Mouse (Mus musculus) forebrain, embryonic 11.5 days (tissue): Measurements from ENCODE around the gene Upk1a. TPM values are rescaled to one million over a fixed set of nuclear protein-coding genes. Genes with fewer than 3 reads are reported as not detected.
A peak's percentile ranks its signal among the peaks of the same experiment; 100 is the strongest.

ENCODE experiments used
- ATAC-seq: fragments of 200-750 bp; cut with Nextera tagmentation; replicated peaks from 2 replicates; pipeline ENCODE4 v1.8.0; 2017; ENCODE audit warnings: moderate TSS enrichment; ENCODE audit not compliant: low FRiP score
- DNase-seq: peaks from one replicate; pipeline ENCODE4 v3.0.0-alpha.2; 2017; ENCODE audit warnings: low spot score
- H3K27ac ChIP-seq: fragments of 300-500 bp; sonication (generic); 2 replicates; pipeline ENCODE4 v1.5.1; 2014; ENCODE audit warnings: low read depth, low read length
- H3K27me3 ChIP-seq: fragments of 300-500 bp; sonication (generic); 2 replicates; pipeline ENCODE4 v1.6.1; 2014; ENCODE audit warnings: mild to moderate bottlenecking, low read length, mixed read lengths; ENCODE audit not compliant: control insufficient read depth, insufficient read depth
- H3K36me3 ChIP-seq: fragments of 300-500 bp; sonication (generic); 2 replicates; pipeline ENCODE4 v1.6.1; 2014; ENCODE audit warnings: mild to moderate bottlenecking, low read length, moderate library complexity, mixed read lengths; ENCODE audit not compliant: control insufficient read depth, insufficient read depth
- H3K4me1 ChIP-seq: fragments of 300-500 bp; sonication (generic); replicated peaks from 2 replicates; pipeline ENCODE4 v1.6.1; 2014; ENCODE audit warnings: low read length, mixed read lengths; ENCODE audit not compliant: control insufficient read depth, insufficient read depth
- H3K4me2 ChIP-seq: fragments of 300-500 bp; sonication (generic); 2 replicates; pipeline ENCODE4 v1.6.1; 2014; ENCODE audit warnings: low read depth, mild to moderate bottlenecking, low read length, moderate library complexity, mixed read lengths; ENCODE audit not compliant: severe bottlenecking
- H3K4me3 ChIP-seq: fragments of 300-500 bp; sonication (generic); 2 replicates; pipeline ENCODE4 v1.5.1; 2014; ENCODE audit warnings: low read depth, low read length
- H3K9ac ChIP-seq: fragments of 300-500 bp; sonication (generic); 2 replicates; pipeline ENCODE4 v1.6.1; 2014; ENCODE audit warnings: low read length
- H3K9me3 ChIP-seq: fragments of 300-500 bp; sonication (generic); 2 replicates; pipeline ENCODE4 v1.6.1; 2016; ENCODE audit warnings: low read length, mixed read lengths; ENCODE audit not compliant: control insufficient read depth
- WGBS: fragments of 180-500 bp; shearing (Covaris S2); extraction: QIAGEN DNeasy Blood & Tissue Kit; methylation state at CpG from one replicate; pipeline ENCODE4 v1.1.7; 2014; 5-methylcytosine and 5-hydroxymethylcytosine counted together
- polyA plus RNA-seq: library from polyadenylated mRNA; unstranded; fragments of >200 nt; fragmentation: Nextera tagmentation; extraction: Ambion mirVana; gene quantifications from 2 replicates; pipeline ENCODE4 v1.2.1, GENCODE M21; 2014

The Upk1a gene
- 0.31 and 0.73 TPM in 2 replicates for polyA plus RNA-seq

DNA sequence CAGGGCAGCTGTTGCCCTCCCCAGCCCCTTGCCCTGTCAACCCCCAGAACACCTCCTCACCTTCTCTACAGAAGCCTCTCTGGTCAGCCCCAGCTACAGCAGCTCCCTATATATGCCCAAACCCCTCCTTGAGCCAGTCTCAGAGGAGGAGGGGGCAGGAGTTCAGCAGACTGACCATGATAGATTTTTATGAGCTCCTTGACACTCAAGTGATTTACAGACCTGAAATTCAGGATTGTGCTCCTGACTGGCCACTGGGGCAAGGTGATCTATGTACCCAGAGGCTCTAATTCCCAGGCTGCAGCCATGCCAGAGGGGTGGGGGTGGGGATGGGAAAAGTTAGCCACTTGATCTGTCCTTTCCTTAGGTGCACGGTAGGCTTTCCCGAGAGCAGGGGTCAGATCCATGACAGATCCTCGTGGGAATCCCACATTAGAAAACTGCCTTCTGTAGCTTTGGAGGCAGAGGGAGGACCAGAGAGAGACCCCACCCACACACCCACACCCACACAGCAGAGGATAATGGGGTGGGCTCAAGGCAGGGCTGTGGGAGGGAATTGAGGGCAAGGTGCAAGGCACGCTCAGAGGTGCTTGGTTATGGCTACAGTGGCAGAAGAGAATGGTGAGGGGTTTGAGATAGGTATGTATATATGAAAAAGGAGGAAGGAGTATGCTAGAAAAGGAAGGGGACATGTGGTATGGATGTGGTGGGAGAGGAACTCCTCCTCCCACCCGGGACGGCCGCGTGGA is at the start of gene Upk1a:
Gene Upk1a, minus strand, starts transcription at position 194 of the 749 bp plus-strand sequence.
- no peak within 1 kb of the TSS for H3K4me2 ChIP-seq
- H3K27ac ChIP-seq, result no peak within 1 kb of the TSS

DNA sequence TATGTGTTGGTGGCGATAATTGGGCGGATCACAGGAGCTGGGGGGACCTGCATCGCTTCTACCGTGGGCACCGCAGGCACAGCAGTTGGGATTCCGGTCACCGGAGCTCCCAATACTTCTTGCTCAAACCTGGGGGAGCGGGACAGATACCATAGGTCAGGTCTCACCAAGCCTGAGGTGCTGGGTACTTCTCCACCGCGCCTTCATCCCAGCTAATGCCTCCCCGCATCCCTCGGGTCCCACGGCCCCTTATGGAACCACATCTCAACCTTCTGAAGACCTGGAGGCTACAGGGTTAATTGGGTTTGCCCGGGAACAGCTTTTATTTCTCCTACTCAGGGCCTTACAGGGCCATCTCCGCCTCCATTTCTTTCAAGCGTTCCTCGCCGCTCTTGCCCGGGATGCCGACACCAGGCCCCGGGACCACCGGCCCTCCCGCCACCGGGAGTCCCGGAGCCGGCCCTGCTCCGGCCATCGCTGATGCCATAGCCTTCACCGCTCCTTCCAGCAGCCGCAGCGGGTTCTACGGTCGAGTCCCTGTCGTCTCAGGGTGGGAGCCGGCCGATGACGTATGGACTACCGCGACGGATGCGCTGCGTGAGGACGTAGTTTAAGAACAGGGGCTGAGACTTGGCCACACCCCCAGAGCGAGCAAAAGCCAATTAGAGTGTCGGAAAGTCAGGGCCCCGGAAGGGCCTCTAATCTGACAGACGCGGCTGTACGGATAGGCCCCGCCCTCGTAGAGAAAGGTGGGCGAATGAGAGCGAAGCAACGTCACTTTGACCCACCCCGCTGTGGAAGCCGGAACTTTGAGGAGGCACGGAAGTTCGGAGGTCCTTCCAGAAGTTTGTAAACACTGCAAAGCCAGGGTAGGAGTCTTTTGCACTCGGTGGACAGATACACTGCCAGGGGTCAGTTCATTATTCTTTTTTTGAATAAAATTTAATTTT is 37.2 kb upstream of the Upk1a start, which contains the start of gene Rbm42:
Gene Rbm42, minus strand, starts transcription at position 727 of the 950 bp plus-strand sequence.
- Histone ChIP-seq H3K4me1 (peaks cover 3% of the 10 kb centered on the region), H3K36me3 (peaks cover 7% of the 10 kb centered on the region; the same call in 1 of the 2 replicates), H3K27ac (peak within 1 kb of the TSS; percentile 48; the same call in 1 of the 2 replicates), H3K9me3 (no peaks in the 10 kb centered on the region), H3K4me3 (peak within 1 kb of the TSS; percentile 94), H3K27me3 (no peaks in the 10 kb centered on the region), H3K9ac (peak within 1 kb of the TSS; percentile 91), H3K4me2 (peak within 1 kb of the TSS; percentile 89)
- WGBS, result 2% methylated on average over 59 of the region's 59 CpGs
- DNase-seq (peak; percentile 97), ATAC-seq (peak; percentile 99)

More for the DNA sequence above, at the start of gene Upk1a:
- 82% methylated on average over 8 of the region's 8 CpGs for WGBS
- no peaks in the 10 kb centered on the region for H3K27me3 ChIP-seq
- H3K4me3 ChIP-seq, result no peak within 1 kb of the TSS
- DNase-seq (no peak), ATAC-seq (no peak)
- H3K9ac ChIP-seq, result no peak within 1 kb of the TSS
- H3K9me3 ChIP-seq, result no peaks in the 10 kb centered on the region
- peaks cover 2% of the 10 kb centered on the region; the same call in 1 of the 2 replicates for H3K36me3 ChIP-seq
- H3K4me1 ChIP-seq, result no peaks in the 10 kb centered on the region

DNA sequence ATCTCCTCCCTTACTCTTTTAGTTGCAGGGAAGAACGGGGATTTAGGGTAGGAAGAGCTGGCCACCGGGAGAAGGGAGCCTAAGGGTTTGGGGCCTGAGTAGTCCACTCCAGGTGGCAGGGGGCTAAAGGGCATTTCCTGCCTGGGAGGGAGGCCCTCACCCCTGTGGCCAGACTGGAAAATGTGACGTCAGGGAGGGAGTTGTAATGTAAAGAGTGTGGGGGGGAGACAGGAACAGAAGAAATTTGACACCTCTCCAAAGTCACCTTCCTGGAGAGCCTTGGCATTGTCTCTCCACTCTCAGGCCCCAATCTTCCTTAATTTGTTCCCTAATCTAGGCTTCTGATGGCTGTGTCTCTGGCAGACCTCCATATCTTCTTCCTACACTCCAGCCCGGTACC is 26.4 kb upstream of the Upk1a start:
- no peak overlapping the region for H3K27ac ChIP-seq
- H3K4me2 ChIP-seq, result no peak overlapping the region
- no peaks in the 10 kb centered on the region for H3K9me3 ChIP-seq
- H3K4me3 ChIP-seq, result no peak overlapping the region
- no peaks in the 10 kb centered on the region; the same call in 1 of the 2 replicates for H3K36me3 ChIP-seq
- H3K9ac ChIP-seq, result no peak overlapping the region
- ATAC-seq (no peak), DNase-seq (no peak)
- 29% methylated on average over 4 of the region's 4 CpGs for WGBS
- peaks cover 5% of the 10 kb centered on the region; the same call in 1 of the 2 replicates for H3K4me1 ChIP-seq
- peaks cover 24% of the 10 kb centered on the region for H3K27me3 ChIP-seq

DNA sequence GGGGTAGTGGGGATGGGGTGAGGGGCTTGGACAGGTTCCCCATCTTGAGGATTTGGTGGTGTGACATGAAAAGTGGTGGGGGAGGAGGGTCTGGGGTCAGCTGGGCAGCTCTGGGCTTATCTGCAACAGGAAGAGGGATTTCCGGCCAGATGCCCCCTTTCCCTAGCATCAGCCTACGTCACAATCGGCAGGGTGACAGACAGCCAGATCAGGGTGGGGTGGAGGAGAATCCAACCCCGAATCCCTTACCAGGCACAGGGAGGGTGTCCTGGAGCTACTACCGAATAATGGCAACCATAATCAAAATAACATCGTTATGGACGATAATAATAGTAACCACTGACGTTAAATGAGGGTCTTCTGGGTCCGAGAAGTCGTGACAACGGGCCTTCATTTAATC is 23.7 kb upstream of the Upk1a start:
- no peak for DNase-seq
- 27% methylated on average over 11 of the region's 11 CpGs for WGBS
- no peak overlapping the region for H3K4me3 ChIP-seq

DNA sequence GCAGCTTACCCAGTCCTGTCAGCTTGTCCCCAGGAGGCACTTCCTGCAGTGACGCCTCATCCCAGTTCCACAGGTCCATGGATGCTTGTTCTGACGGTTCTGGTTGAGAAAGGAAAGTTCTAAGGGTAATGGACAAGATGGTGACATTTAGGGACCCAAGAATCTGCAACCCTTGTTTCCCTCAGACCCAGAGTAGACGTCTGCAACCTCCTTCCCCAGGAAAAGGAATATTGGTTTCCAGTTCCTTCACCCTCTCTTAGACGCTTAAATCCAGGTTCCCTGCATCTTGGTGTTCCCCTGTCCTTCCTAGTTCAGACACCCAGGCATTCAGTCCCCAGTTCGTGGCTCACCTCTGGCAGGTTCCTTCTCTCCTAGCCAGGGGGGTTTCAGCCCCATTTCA is 23.1 kb upstream of the Upk1a start, which contains the start of gene Etv2:
Gene Etv2, minus strand, starts transcription at position 101 of the 400 bp plus-strand sequence.
- no peaks in the 10 kb centered on the region for H3K36me3 ChIP-seq
- ATAC-seq, result no peak
- no peaks in the 10 kb centered on the region for H3K9me3 ChIP-seq
- WGBS, result 6% methylated on average over 5 of the region's 5 CpGs
- H3K4me3 ChIP-seq, result peak within 1 kb of the TSS; percentile 12; the same call in 1 of the 2 replicates
- peaks cover 44% of the 10 kb centered on the region for H3K27me3 ChIP-seq
- H3K27ac ChIP-seq, result no peak within 1 kb of the TSS
- peaks cover 7% of the 10 kb centered on the region; the same call in 1 of the 2 replicates for H3K4me1 ChIP-seq
- H3K4me2 ChIP-seq, result 0 out of 2 replicates have a peak within 1 kb of the TSS, but pooled peaks have one; percentile 24
- no peak within 1 kb of the TSS; the same call in 1 of the 2 replicates for H3K9ac ChIP-seq
- DNase-seq, result no peak

More for the DNA sequence above, 23.7 kb upstream of the Upk1a start:
- H3K36me3 ChIP-seq, result no peaks in the 10 kb centered on the region
- ATAC-seq, result no peak
- H3K9ac ChIP-seq, result no peak overlapping the region
- no peaks in the 10 kb centered on the region for H3K9me3 ChIP-seq
- H3K4me2 ChIP-seq, result no peak overlapping the region
- peaks cover 44% of the 10 kb centered on the region for H3K27me3 ChIP-seq
- no peak overlapping the region for H3K27ac ChIP-seq
- peaks cover 7% of the 10 kb centered on the region; the same call in 1 of the 2 replicates for H3K4me1 ChIP-seq

DNA sequence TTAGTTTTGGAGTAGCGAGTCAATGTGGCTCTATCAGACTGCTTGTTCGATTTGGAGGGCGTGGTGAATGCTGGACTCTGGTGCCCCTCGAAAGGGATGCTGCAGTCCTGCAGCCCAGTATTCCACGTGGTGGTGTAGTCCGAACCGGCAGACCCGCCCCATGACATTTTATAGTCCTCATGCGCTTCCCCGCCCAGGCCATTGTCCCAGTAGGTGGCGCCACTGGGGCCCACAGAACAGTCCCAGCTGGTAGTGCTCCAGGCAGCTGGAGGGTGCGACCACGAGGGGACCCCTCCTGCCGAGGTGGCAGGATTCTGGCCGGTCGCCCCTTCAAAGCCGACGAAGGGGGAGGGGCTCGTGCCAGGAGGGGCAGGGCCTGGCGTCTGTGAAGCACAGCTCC is 22.0 kb upstream of the Upk1a start:
- peaks cover 7% of the 10 kb centered on the region; the same call in 1 of the 2 replicates for H3K4me1 ChIP-seq
- peak overlapping the region; percentile 12; the same call in 1 of the 2 replicates for H3K4me3 ChIP-seq
- no peaks in the 10 kb centered on the region for H3K36me3 ChIP-seq
- H3K9ac ChIP-seq, result no peak overlapping the region; the same call in 1 of the 2 replicates
- H3K4me2 ChIP-seq, result 0 out of 2 replicates have a peak overlapping the region, but pooled peaks have one; percentile 24
- H3K27ac ChIP-seq, result no peak overlapping the region
- DNase-seq (peak; percentile 86), ATAC-seq (peak; percentile 64)
- WGBS, result under 1% methylated on average over 20 of the region's 20 CpGs
- no peaks in the 10 kb centered on the region for H3K9me3 ChIP-seq
- H3K27me3 ChIP-seq, result peaks cover 44% of the 10 kb centered on the region

DNA sequence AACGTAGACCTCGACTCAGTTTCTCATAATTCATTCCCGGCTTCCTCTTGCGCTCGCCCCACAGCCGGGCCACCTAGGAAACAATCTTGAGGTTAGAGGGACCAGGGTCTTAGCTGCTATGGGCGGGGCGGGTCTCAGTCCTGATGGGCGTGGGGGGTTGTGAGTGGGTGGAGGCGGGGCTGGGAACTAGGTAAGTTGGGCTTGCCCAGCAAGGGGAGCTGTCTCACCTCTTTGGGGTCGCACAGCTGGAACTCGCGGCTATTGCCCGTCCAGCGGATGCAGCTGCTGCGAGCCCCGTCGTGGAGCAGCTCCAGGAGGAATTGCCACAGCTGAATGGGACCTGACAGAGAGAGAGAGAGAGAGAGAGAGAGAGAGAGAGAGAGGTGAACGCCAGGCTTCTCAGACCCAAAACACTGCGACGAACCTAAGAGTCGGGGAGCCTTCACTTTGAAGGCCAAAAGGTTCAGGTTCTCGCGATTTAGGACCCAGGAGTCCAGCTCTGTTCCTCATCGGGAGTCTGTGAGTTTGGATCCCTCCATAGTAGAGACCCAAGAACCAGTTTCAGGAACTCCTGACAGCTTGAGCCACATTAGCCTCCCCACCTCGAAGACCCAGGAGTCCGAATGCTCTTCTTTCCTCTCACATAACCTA is 21.2 kb upstream of the Upk1a start:
- Histone ChIP-seq H3K27ac (no peak overlapping the region), H3K36me3 (no peaks in the 10 kb centered on the region), H3K9me3 (no peaks in the 10 kb centered on the region), H3K4me1 (peaks cover 7% of the 10 kb centered on the region; the same call in 1 of the 2 replicates), H3K9ac (no peak overlapping the region), H3K4me2 (no peak overlapping the region), H3K4me3 (no peak overlapping the region), H3K27me3 (peaks cover 44% of the 10 kb centered on the region)
- 3% methylated on average over 27 of the region's 27 CpGs for WGBS
- ATAC-seq, result no peak
- DNase-seq, result no peak

DNA sequence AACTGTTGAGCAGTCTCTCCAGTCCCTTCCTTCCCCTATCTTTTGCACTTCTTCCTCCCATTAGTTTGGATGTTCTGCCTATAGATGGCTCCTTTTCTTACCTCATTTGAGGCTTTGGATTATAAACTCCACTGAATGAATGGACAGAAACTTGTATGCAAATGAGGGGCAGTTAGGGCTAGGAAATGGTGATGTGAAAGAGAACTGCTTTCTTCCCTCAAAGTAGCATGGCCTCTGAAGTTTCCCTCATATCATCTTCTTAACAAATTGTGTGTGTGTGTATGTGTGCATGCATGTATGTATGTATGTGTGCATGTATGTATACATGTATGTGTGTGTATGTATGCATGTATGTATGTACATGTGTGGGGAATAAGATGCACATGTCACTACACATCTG is 16.4 kb upstream of the Upk1a start:
- peaks cover 6% of the 10 kb centered on the region; the same call in 1 of the 2 replicates for H3K4me1 ChIP-seq
- ATAC-seq (no peak), DNase-seq (no peak)
- H3K4me2 ChIP-seq, result no peak overlapping the region
- no peaks in the 10 kb centered on the region for H3K9me3 ChIP-seq
- H3K36me3 ChIP-seq, result no peaks in the 10 kb centered on the region
- H3K27ac ChIP-seq, result no peak overlapping the region
- no peak overlapping the region for H3K9ac ChIP-seq
- no peak overlapping the region for H3K4me3 ChIP-seq
- peaks cover 20% of the 10 kb centered on the region for H3K27me3 ChIP-seq
